Mouse (Mus musculus) bone marrow, adult 2 months (tissue): Measurements from ENCODE around the gene Maml3.

Source experiments
- CTCF ChIP-seq: fragments of 200-500 bp; IDR thresholded peaks from 2 replicates; pipeline ENCODE4 v1.5.1; 2011; ENCODE audit warnings: low read length, control low read depth; ENCODE audit not compliant: control insufficient read depth, insufficient read depth
- POLR2A ChIP-seq: fragments of 200-500 bp; IDR thresholded peaks from 2 replicates; pipeline ENCODE4 v1.6.1; 2011; ENCODE audit warnings: low read depth, mild to moderate bottlenecking, control low read depth, low read length, borderline replicate concordance; ENCODE audit not compliant: control insufficient read depth

- TF ChIP-seq POLR2A (no peak), CTCF (no peak)
These were observed 177.3 kb downstream of the Maml3 start for GRCm38 (mm10) chr3:51927591-51927990.
